Mouse (Mus musculus) lung, postnatal 0 days (tissue): ENCODE results near the gene B430305J03Rik. TPM values are rescaled to one million over a fixed set of nuclear protein-coding genes. Genes with fewer than 3 reads are reported as not detected.

ENCODE experiments used
- ATAC-seq: fragments of 200-750 bp; cut with Nextera tagmentation; 2 replicates; pipeline ENCODE4 v1.8.0; 2017; ENCODE audit warnings: moderate library complexity
- DNase-seq: peaks from one replicate; pipeline ENCODE4 v3.0.0-alpha.2; 2016; ENCODE audit warnings: low spot score
- H3K27ac ChIP-seq: fragments of 300-500 bp; sonication (generic); 2 replicates; pipeline ENCODE4 v1.5.1; 2014; ENCODE audit warnings: antibody characterized with exemption, mild to moderate bottlenecking, low read length, mixed read lengths
- H3K27me3 ChIP-seq: fragments of 300-500 bp; sonication (generic); replicated peaks from 2 replicates; pipeline ENCODE4 v1.6.1; 2014; ENCODE audit warnings: low read length, mixed read lengths; ENCODE audit not compliant: insufficient read depth
- H3K36me3 ChIP-seq: fragments of 300-500 bp; sonication (generic); 2 replicates; pipeline ENCODE4 v1.6.1; 2014; ENCODE audit warnings: low read length, mixed read lengths; ENCODE audit not compliant: insufficient read depth
- H3K4me1 ChIP-seq: fragments of 300-500 bp; sonication (generic); 2 replicates; pipeline ENCODE4 v1.6.1; 2014; ENCODE audit warnings: antibody characterized with exemption, low read depth, low read length, mixed read lengths; ENCODE audit not compliant: insufficient read depth
- H3K4me2 ChIP-seq: fragments of 300-500 bp; sonication (generic); replicated peaks from 2 replicates; pipeline ENCODE4 v1.6.1; 2014; ENCODE audit warnings: low read depth, mild to moderate bottlenecking, low read length, moderate library complexity, mixed read lengths
- H3K4me3 ChIP-seq: fragments of 300-500 bp; sonication (generic); 2 replicates; pipeline ENCODE4 v1.5.1; 2014; ENCODE audit warnings: low read depth, low read length
- H3K9ac ChIP-seq: fragments of 300-500 bp; sonication (generic); replicated peaks from 2 replicates; pipeline ENCODE4 v1.6.1; 2014; ENCODE audit warnings: low read depth, mild to moderate bottlenecking
- H3K9me3 ChIP-seq: fragments of 300-500 bp; sonication (generic); 2 replicates; pipeline ENCODE4 v1.6.1; 2016; ENCODE audit warnings: low read length, mixed read lengths
- CTCF ChIP-seq: IDR thresholded peaks from 2 replicates; pipeline ENCODE4 v1.5.1; 2016; ENCODE audit warnings: antibody characterized with exemption, mild to moderate bottlenecking
- EP300 ChIP-seq: IDR thresholded peaks from 2 replicates; pipeline ENCODE4 v1.6.1; 2016; ENCODE audit warnings: antibody characterized with exemption, mild to moderate bottlenecking, control low read depth
- WGBS: fragments of 180-500 bp; shearing (Covaris S2); extraction: QIAGEN DNeasy Blood & Tissue Kit; methylation state at CpG from one replicate; pipeline ENCODE4 v1.1.7; 2014; 5-methylcytosine and 5-hydroxymethylcytosine counted together
- polyA plus RNA-seq: library from polyadenylated mRNA; unstranded; fragments of >200 nt; fragmentation: Nextera tagmentation; extraction: Ambion mirVana; gene quantifications from 2 replicates; pipeline ENCODE4 v1.2.1, GENCODE M21; 2015

Gene B430305J03Rik
- polyA plus RNA-seq, 1 experiment from 2014 or later = not detected

DNA sequence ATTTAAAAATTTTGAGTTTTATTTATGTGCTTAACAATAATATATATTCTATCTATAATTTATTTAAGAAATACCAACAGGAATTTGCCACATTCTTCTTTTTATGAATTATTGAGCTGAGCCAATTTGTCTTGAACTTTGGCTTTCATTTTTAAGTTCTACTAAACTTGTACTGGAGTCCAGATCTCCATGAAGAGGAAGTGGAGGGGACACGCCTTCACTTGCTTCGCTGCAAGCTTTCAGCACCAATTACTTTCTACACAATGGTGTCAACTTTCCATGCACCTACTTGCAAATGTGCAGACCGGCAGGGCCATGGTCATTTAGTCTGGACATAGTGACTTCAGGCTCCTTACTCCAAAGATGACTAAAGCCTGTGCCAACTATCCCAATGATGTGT lies 27.8 kb upstream of the B430305J03Rik start:
- no peak overlapping the region for H3K27ac ChIP-seq
- 69% methylated on average over 3 of the region's 3 CpGs for WGBS
- no peak for TF ChIP-seq EP300
- TF ChIP-seq CTCF = no peak
- H3K9me3 ChIP-seq = no peaks in the 10 kb centered on the region
- no peaks in the 10 kb centered on the region for H3K27me3 ChIP-seq
- DNase-seq = no peak
- ATAC-seq = no peak
- H3K4me1 ChIP-seq = no peaks in the 10 kb centered on the region
- no peak overlapping the region for H3K9ac ChIP-seq
- no peak overlapping the region for H3K4me3 ChIP-seq
- no peak overlapping the region for H3K4me2 ChIP-seq
- H3K36me3 ChIP-seq = no peaks in the 10 kb centered on the region

DNA sequence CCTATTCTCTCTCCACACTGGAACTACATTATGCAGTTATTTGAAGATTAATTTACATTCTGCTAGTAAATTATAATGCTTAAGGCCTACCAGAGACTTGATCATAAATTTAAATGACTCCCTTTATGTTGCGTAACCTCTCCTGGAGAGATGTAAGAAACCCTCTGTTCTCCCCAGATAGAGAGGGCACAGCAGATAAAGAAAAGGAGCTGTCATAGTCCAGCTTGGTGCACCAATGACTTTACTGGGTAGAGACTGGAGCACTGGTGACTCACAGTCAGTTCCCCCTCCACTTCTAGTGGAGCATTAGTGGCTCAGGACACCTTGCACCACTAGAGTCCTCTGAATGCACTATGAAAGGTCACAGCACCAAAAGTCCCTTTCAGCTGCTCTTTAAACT lies 27.1 kb upstream of the B430305J03Rik start:
- Histone ChIP-seq H3K4me3 (no peak overlapping the region), H3K36me3 (no peaks in the 10 kb centered on the region), H3K9ac (no peak overlapping the region), H3K4me2 (no peak overlapping the region), H3K9me3 (no peaks in the 10 kb centered on the region), H3K4me1 (no peaks in the 10 kb centered on the region), H3K27me3 (no peaks in the 10 kb centered on the region), H3K27ac (no peak overlapping the region)
- DNase-seq = no peak
- WGBS = 94% methylated on average over 1 of the region's 1 CpGs
- no peak for ATAC-seq
- TF ChIP-seq EP300 = no peak
- no peak for TF ChIP-seq CTCF

GRCm38 (mm10) chr3:61391564-61391963 lies 25.8 kb upstream of the B430305J03Rik start:
- no peak for DNase-seq
- H3K27me3 ChIP-seq = no peaks in the 10 kb centered on the region
- 47% methylated on average over 4 of the region's 4 CpGs for WGBS

DNA sequence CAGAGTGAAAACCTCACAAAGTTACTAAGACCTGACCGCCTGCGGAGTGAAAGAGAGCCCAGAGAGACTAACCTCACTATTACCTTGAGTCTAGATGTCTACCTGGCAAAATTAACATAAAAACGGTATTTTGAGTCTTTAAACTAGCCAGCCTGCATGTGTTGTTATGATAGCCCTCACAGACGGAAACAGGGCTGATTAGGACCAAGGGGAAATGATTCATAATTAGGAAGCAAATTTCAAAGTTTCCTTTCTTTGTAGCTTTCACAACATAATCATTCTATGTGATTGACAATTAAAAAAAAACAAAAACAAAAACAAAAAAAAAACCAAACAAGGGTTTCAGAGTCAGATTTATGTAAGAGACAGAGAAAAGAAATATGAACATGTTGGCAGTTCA lies 20.6 kb upstream of the B430305J03Rik start:
- Histone ChIP-seq H3K4me2 (no peak overlapping the region), H3K4me1 (no peaks in the 10 kb centered on the region), H3K27ac (no peak overlapping the region), H3K9me3 (no peaks in the 10 kb centered on the region), H3K4me3 (no peak overlapping the region), H3K9ac (no peak overlapping the region), H3K36me3 (no peaks in the 10 kb centered on the region), H3K27me3 (no peaks in the 10 kb centered on the region)
- TF ChIP-seq EP300 = no peak
- DNase-seq (no peak), ATAC-seq (no peak)
- 69% methylated on average over 4 of the region's 4 CpGs for WGBS

More at GRCm38 (mm10) chr3:61391564-61391963, 25.8 kb upstream of the B430305J03Rik start:
- Histone ChIP-seq H3K4me1 (no peaks in the 10 kb centered on the region), H3K4me3 (no peak overlapping the region), H3K9me3 (no peaks in the 10 kb centered on the region), H3K4me2 (no peak overlapping the region), H3K36me3 (no peaks in the 10 kb centered on the region), H3K27ac (no peak overlapping the region), H3K9ac (no peak overlapping the region)
- ATAC-seq = no peak
- TF ChIP-seq CTCF = no peak
- no peak for TF ChIP-seq EP300

- no peaks in the 10 kb centered on the region for H3K9me3 ChIP-seq
- no peak overlapping the region for H3K4me2 ChIP-seq
- 88% methylated on average over 8 of the region's 8 CpGs for WGBS
- no peaks in the 10 kb centered on the region for H3K4me1 ChIP-seq
- ATAC-seq = no peak
- DNase-seq = no peak
- no peaks in the 10 kb centered on the region for H3K36me3 ChIP-seq
- no peak overlapping the region for H3K9ac ChIP-seq
- TF ChIP-seq EP300 = no peak
- no peak for TF ChIP-seq CTCF
- no peaks in the 10 kb centered on the region for H3K27me3 ChIP-seq
- no peak overlapping the region for H3K27ac ChIP-seq
- no peak overlapping the region for H3K4me3 ChIP-seq
Observed at GRCm38 (mm10) chr3:61376001-61376400, 10.2 kb upstream of the B430305J03Rik start.

GRCm38 (mm10) chr3:61368446-61368845 lies 2.7 kb upstream of the B430305J03Rik start:
- Histone ChIP-seq H3K4me3 (no peak overlapping the region), H3K9me3 (no peaks in the 10 kb centered on the region), H3K27me3 (no peaks in the 10 kb centered on the region), H3K4me1 (0 out of 2 replicates have a peak, but pooled peaks cover 2% of the 10 kb centered on the region), H3K4me2 (no peak overlapping the region), H3K36me3 (no peaks in the 10 kb centered on the region), H3K27ac (no peak overlapping the region), H3K9ac (no peak overlapping the region)
- TF ChIP-seq CTCF (no peak), EP300 (no peak)
- ATAC-seq (no peak), DNase-seq (no peak)
- 94% methylated on average over 1 of the region's 1 CpGs for WGBS
